Mouse (Mus musculus) E14TG2a.4 (cell line): ENCODE data around the gene Mn1.

Experiments used
- H3K27me3 ChIP-seq: 2 replicates; pipeline ENCODE4 v1.6.1; 2014; ENCODE audit warnings: low read length, control low read depth; ENCODE audit not compliant: insufficient read depth
- H3K36me3 ChIP-seq: 2 replicates; pipeline ENCODE4 v1.6.1; 2014; ENCODE audit warnings: low read length, control low read depth; ENCODE audit not compliant: insufficient read depth
- H3K4me1 ChIP-seq: replicated peaks from 2 replicates; pipeline ENCODE4 v1.6.1; 2014; ENCODE audit warnings: low read depth, low read length, control low read depth
- H3K4me3 ChIP-seq: replicated peaks from 2 replicates; pipeline ENCODE4 v1.5.1; 2014; ENCODE audit warnings: mild to moderate bottlenecking, low read length
- H3K9me3 ChIP-seq: 2 replicates; pipeline ENCODE4 v1.6.1; 2014; ENCODE audit warnings: low read length, control low read depth
- CTCF ChIP-seq: conservative IDR thresholded peaks from 2 replicates; pipeline ENCODE4 v1.5.1; 2014; ENCODE audit warnings: low read length
- NANOG ChIP-seq: IDR thresholded peaks from 2 replicates; pipeline ENCODE4 v1.6.1; 2014; ENCODE audit warnings: borderline replicate concordance, low read length, mixed read lengths
- POU5F1 ChIP-seq: IDR thresholded peaks from 2 replicates; pipeline ENCODE4 v1.6.1; 2014; ENCODE audit warnings: low read length, borderline replicate concordance

Mn1 gene

GRCm38 (mm10) chr5:111469195-111469882 is 52.2 kb downstream of the Mn1 start:
- TF ChIP-seq POU5F1 (no peak), NANOG (no peak), CTCF (no peak)
- Histone ChIP-seq H3K27me3 (peaks cover 33% of the 10 kb centered on the region), H3K4me3 (no peak overlapping the region), H3K4me1 (peaks cover 15% of the 10 kb centered on the region), H3K36me3 (no peaks in the 10 kb centered on the region), H3K9me3 (peaks cover 9% of the 10 kb centered on the region; the same call in 1 of the 2 replicates)

DNA sequence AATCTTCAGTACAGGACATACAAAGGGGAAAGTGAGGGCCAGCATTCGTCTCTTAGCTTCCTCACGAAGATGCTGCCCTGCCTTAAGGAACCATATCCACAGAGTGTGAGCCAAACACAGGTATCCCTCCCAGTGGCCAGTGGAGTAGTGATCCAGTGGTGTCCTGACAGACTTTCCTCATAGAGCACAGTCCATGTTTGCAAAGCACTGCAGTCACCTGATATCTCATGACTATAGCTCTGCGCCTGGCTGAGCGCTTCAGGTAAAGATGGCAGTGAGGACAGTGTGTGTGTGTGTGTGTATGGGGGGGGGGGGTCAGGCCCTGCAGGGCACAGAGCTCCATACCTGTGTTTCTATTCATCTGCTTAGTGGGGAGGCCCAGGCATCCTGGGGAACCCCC is 53.7 kb downstream of the Mn1 start:
- Histone ChIP-seq H3K36me3 (no peaks in the 10 kb centered on the region), H3K27me3 (peaks cover 39% of the 10 kb centered on the region), H3K9me3 (no peaks in the 10 kb centered on the region), H3K4me1 (peaks cover 11% of the 10 kb centered on the region), H3K4me3 (no peak overlapping the region)
- TF ChIP-seq CTCF (no peak), POU5F1 (no peak), NANOG (no peak)

GRCm38 (mm10) chr5:111473425-111473824 is 56.3 kb downstream of the Mn1 start:
- H3K4me3 ChIP-seq, result no peak overlapping the region
- H3K36me3 ChIP-seq, result no peaks in the 10 kb centered on the region
- H3K4me1 ChIP-seq, result 0 out of 2 replicates have a peak, but pooled peaks cover 7% of the 10 kb centered on the region
- TF ChIP-seq POU5F1, result no peak
- TF ChIP-seq CTCF, result no peak
- H3K9me3 ChIP-seq, result no peaks in the 10 kb centered on the region
- H3K27me3 ChIP-seq, result peaks cover 37% of the 10 kb centered on the region

DNA sequence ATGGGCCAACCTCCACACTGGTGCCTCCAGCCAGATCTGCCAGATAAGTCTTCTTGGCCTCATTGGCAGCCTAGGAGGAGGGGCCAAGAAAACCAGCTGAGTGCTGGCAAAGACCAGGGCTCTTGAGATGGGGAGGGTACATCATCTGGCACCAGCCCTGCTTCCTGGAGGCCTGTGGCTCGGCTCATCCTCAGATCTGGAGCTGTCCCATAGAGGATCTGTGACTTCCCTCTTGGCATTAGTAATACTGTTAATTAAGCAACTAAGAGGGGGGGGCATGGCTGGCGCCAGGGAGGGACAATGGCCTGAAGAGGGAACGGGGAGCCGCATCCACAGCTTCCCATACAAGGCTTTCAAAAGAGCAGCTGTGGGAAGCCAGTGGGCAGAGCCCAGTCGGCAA is 58.6 kb downstream of the Mn1 start:
- no peak overlapping the region for H3K4me3 ChIP-seq
- H3K36me3 ChIP-seq, result no peaks in the 10 kb centered on the region
- peaks cover 12% of the 10 kb centered on the region for H3K4me1 ChIP-seq
- TF ChIP-seq NANOG (no peak), CTCF (no peak), POU5F1 (no peak)
- no peaks in the 10 kb centered on the region for H3K9me3 ChIP-seq
- peaks cover 33% of the 10 kb centered on the region; the same call in 1 of the 2 replicates for H3K27me3 ChIP-seq

GRCm38 (mm10) chr5:111476141-111476540 is 59.0 kb downstream of the Mn1 start:
- H3K27me3 ChIP-seq, result peaks cover 33% of the 10 kb centered on the region; the same call in 1 of the 2 replicates
- H3K9me3 ChIP-seq, result no peaks in the 10 kb centered on the region
- H3K4me1 ChIP-seq, result peaks cover 17% of the 10 kb centered on the region
- H3K4me3 ChIP-seq, result no peak overlapping the region
- TF ChIP-seq POU5F1 (no peak), CTCF (no peak), NANOG (no peak)
- no peaks in the 10 kb centered on the region for H3K36me3 ChIP-seq

GRCm38 (mm10) chr5:111485907-111486306 is 68.7 kb downstream of the Mn1 start:
- 0 out of 2 replicates have a peak, but pooled peaks cover 4% of the 10 kb centered on the region for H3K27me3 ChIP-seq

GRCm38 (mm10) chr5:111489022-111489616 is 72.0 kb downstream of the Mn1 start:
- TF ChIP-seq POU5F1, result no peak
- TF ChIP-seq NANOG, result no peak
- TF ChIP-seq CTCF, result no peak

More at GRCm38 (mm10) chr5:111485907-111486306, 68.7 kb downstream of the Mn1 start:
- Histone ChIP-seq H3K4me3 (no peak overlapping the region), H3K9me3 (peaks cover 24% of the 10 kb centered on the region), H3K36me3 (no peaks in the 10 kb centered on the region), H3K4me1 (peaks cover 17% of the 10 kb centered on the region)
- TF ChIP-seq NANOG (no peak), CTCF (no peak), POU5F1 (no peak)

DNA sequence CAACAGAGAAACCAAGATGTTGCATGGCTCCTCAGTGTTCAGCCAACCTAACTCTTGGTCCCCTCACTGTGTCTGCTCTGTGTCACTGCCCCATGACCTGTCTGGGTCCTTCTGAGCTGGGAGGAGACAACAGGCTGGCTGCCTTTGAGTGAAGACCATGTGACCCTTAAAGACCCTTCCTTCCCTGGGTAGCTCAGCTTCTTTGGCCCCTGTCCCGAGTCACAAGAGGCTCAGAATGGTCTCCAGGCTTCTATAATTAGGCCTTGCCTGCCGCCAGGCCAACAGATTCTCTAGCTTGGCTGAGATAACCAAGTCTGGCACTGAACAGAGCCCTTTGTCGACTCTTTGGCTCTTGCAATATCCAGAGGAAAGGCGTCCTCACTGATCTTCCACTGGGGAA is 73.4 kb downstream of the Mn1 start:
- Histone ChIP-seq H3K4me1 (no peaks in the 10 kb centered on the region; the same call in 1 of the 2 replicates), H3K9me3 (no peaks in the 10 kb centered on the region), H3K4me3 (no peak overlapping the region), H3K36me3 (no peaks in the 10 kb centered on the region), H3K27me3 (0 out of 2 replicates have a peak, but pooled peaks cover 4% of the 10 kb centered on the region)
- TF ChIP-seq NANOG, result no peak
- TF ChIP-seq POU5F1, result no peak
- no peak for TF ChIP-seq CTCF

More at GRCm38 (mm10) chr5:111489022-111489616, 72.0 kb downstream of the Mn1 start:
- Histone ChIP-seq H3K36me3 (no peaks in the 10 kb centered on the region), H3K4me1 (no peaks in the 10 kb centered on the region; the same call in 1 of the 2 replicates), H3K27me3 (0 out of 2 replicates have a peak, but pooled peaks cover 1% of the 10 kb centered on the region), H3K4me3 (no peak overlapping the region), H3K9me3 (peaks cover 6% of the 10 kb centered on the region)
